Mouse (Mus musculus): ENCODE results near the gene Gna15. TPM values are rescaled to one million over a fixed set of nuclear protein-coding genes. Genes with fewer than 3 reads are reported as not detected.

Gene Gna15
- polyA plus RNA-seq, 1 experiment from 2014 or later, result 1.1 TPM

- Histone ChIP-seq H3K4me3 (ENCODE audit: low read length) (no peak overlapping the region), H3K4me1 (ENCODE audit: control insufficient read depth, insufficient read depth, low read depth, low read length) (peaks cover 24% of the 10 kb centered on the region), H3K27me3 (replicated peaks; ENCODE audit: control insufficient read depth, insufficient read depth, low read length) (no peaks in the 10 kb centered on the region), H3K36me3 (ENCODE audit: control insufficient read depth, insufficient read depth, low read length) (peaks cover 20% of the 10 kb centered on the region), H3K9me3 (ENCODE audit: control insufficient read depth, low read length) (no peaks in the 10 kb centered on the region), H3K27ac (ENCODE audit: low read depth, low read length) (no peak overlapping the region), H3K9ac (ENCODE audit: low read depth, low read length) (peak overlapping the region; percentile 78; the same call in 1 of the 2 replicates), H3K4me2 (ENCODE audit: low read length) (peak overlapping the region; percentile 98)
- WGBS, result 93% methylated on average over 11 of the region's 11 CpGs
- ATAC-seq, result no peak
These were observed 29.6 kb downstream of the Gna15 start for GRCm38 (mm10) chr10:81494260-81495041.

GRCm38 (mm10) chr10:81493601-81494220 is 30.3 kb downstream of the Gna15 start:
- no peak for ATAC-seq
- peaks cover 24% of the 10 kb centered on the region for H3K36me3 ChIP-seq (ENCODE audit: control insufficient read depth, insufficient read depth, low read length)

GRCm38 (mm10) chr10:81492606-81493240 is 31.3 kb downstream of the Gna15 start:
- H3K4me1 ChIP-seq (ENCODE audit: control insufficient read depth, insufficient read depth, low read depth, low read length), result peaks cover 24% of the 10 kb centered on the region
- no peak overlapping the region for H3K27ac ChIP-seq (ENCODE audit: low read depth, low read length)
- H3K36me3 ChIP-seq (ENCODE audit: control insufficient read depth, insufficient read depth, low read length), result peaks cover 34% of the 10 kb centered on the region
- no peaks in the 10 kb centered on the region for H3K27me3 ChIP-seq (replicated peaks; ENCODE audit: control insufficient read depth, insufficient read depth, low read length)
- no peak overlapping the region for H3K4me3 ChIP-seq (ENCODE audit: low read length)
- no peak overlapping the region for H3K9ac ChIP-seq (ENCODE audit: low read depth, low read length)
- 85% methylated on average over 11 of the region's 11 CpGs for WGBS
- no peak for ATAC-seq
- no peaks in the 10 kb centered on the region for H3K9me3 ChIP-seq (ENCODE audit: control insufficient read depth, low read length)
- no peak overlapping the region for H3K4me2 ChIP-seq (ENCODE audit: low read length)

More at GRCm38 (mm10) chr10:81493601-81494220, 30.3 kb downstream of the Gna15 start:
- H3K27me3 ChIP-seq (replicated peaks; ENCODE audit: control insufficient read depth, insufficient read depth, low read length), result no peaks in the 10 kb centered on the region
- peaks cover 24% of the 10 kb centered on the region for H3K4me1 ChIP-seq (ENCODE audit: control insufficient read depth, insufficient read depth, low read depth, low read length)
- H3K4me3 ChIP-seq (ENCODE audit: low read length), result no peak overlapping the region
- H3K9me3 ChIP-seq (ENCODE audit: control insufficient read depth, low read length), result no peaks in the 10 kb centered on the region
- H3K9ac ChIP-seq (ENCODE audit: low read depth, low read length), result no peak overlapping the region
- WGBS, result 90% methylated on average over 8 of the region's 8 CpGs
- no peak overlapping the region for H3K27ac ChIP-seq (ENCODE audit: low read depth, low read length)
- no peak overlapping the region for H3K4me2 ChIP-seq (ENCODE audit: low read length)

GRCm38 (mm10) chr10:81491018-81491417 is 33.0 kb downstream of the Gna15 start:
- Histone ChIP-seq H3K27me3 (replicated peaks; ENCODE audit: control insufficient read depth, insufficient read depth, low read length) (no peaks in the 10 kb centered on the region), H3K4me3 (ENCODE audit: low read length) (no peak overlapping the region), H3K9me3 (ENCODE audit: control insufficient read depth, low read length) (no peaks in the 10 kb centered on the region), H3K4me1 (ENCODE audit: control insufficient read depth, insufficient read depth, low read depth, low read length) (peaks cover 17% of the 10 kb centered on the region), H3K9ac (ENCODE audit: low read depth, low read length) (no peak overlapping the region), H3K4me2 (ENCODE audit: low read length) (no peak overlapping the region), H3K27ac (ENCODE audit: low read depth, low read length) (no peak overlapping the region), H3K36me3 (ENCODE audit: control insufficient read depth, insufficient read depth, low read length) (peaks cover 44% of the 10 kb centered on the region)
- ATAC-seq, result no peak
- WGBS, result 96% methylated on average over 9 of the region's 9 CpGs

- no peak overlapping the region for H3K4me2 ChIP-seq (ENCODE audit: low read length)
- H3K4me3 ChIP-seq (ENCODE audit: low read length), result no peak overlapping the region
- H3K9ac ChIP-seq (ENCODE audit: low read depth, low read length), result no peak overlapping the region
- no peak overlapping the region for H3K27ac ChIP-seq (ENCODE audit: low read depth, low read length)
- no peaks in the 10 kb centered on the region for H3K9me3 ChIP-seq (ENCODE audit: control insufficient read depth, low read length)
- H3K27me3 ChIP-seq (replicated peaks; ENCODE audit: control insufficient read depth, insufficient read depth, low read length), result no peaks in the 10 kb centered on the region
- WGBS, result 80% methylated on average over 14 of the region's 14 CpGs
- no peak for ATAC-seq
- H3K36me3 ChIP-seq (ENCODE audit: control insufficient read depth, insufficient read depth, low read length), result peaks cover 44% of the 10 kb centered on the region
- H3K4me1 ChIP-seq (ENCODE audit: control insufficient read depth, insufficient read depth, low read depth, low read length), result peaks cover 11% of the 10 kb centered on the region
These were observed 34.1 kb downstream of the Gna15 start for GRCm38 (mm10) chr10:81489941-81490340.

GRCm38 (mm10) chr10:81488081-81488480 is 35.9 kb downstream of the Gna15 start:
- no peak overlapping the region for H3K9ac ChIP-seq (ENCODE audit: low read depth, low read length)

GRCm38 (mm10) chr10:81486496-81486895 is 37.5 kb downstream of the Gna15 start:
- peaks cover 36% of the 10 kb centered on the region for H3K36me3 ChIP-seq (ENCODE audit: control insufficient read depth, insufficient read depth, low read length)
- ATAC-seq, result no peak
- H3K4me2 ChIP-seq (ENCODE audit: low read length), result no peak overlapping the region
- H3K9me3 ChIP-seq (ENCODE audit: control insufficient read depth, low read length), result no peaks in the 10 kb centered on the region
- no peaks in the 10 kb centered on the region for H3K27me3 ChIP-seq (replicated peaks; ENCODE audit: control insufficient read depth, insufficient read depth, low read length)
- H3K9ac ChIP-seq (ENCODE audit: low read depth, low read length), result no peak overlapping the region
- peaks cover 14% of the 10 kb centered on the region for H3K4me1 ChIP-seq (ENCODE audit: control insufficient read depth, insufficient read depth, low read depth, low read length)
- H3K27ac ChIP-seq (ENCODE audit: low read depth, low read length), result no peak overlapping the region
- 89% methylated on average over 10 of the region's 10 CpGs for WGBS
- H3K4me3 ChIP-seq (ENCODE audit: low read length), result no peak overlapping the region

More at GRCm38 (mm10) chr10:81488081-81488480, 35.9 kb downstream of the Gna15 start:
- H3K4me2 ChIP-seq (ENCODE audit: low read length), result no peak overlapping the region
- H3K27me3 ChIP-seq (replicated peaks; ENCODE audit: control insufficient read depth, insufficient read depth, low read length), result no peaks in the 10 kb centered on the region
- H3K27ac ChIP-seq (ENCODE audit: low read depth, low read length), result no peak overlapping the region
- peaks cover 9% of the 10 kb centered on the region for H3K4me1 ChIP-seq (ENCODE audit: control insufficient read depth, insufficient read depth, low read depth, low read length)
- peaks cover 44% of the 10 kb centered on the region for H3K36me3 ChIP-seq (ENCODE audit: control insufficient read depth, insufficient read depth, low read length)
- H3K9me3 ChIP-seq (ENCODE audit: control insufficient read depth, low read length), result no peaks in the 10 kb centered on the region
- WGBS, result 87% methylated on average over 11 of the region's 11 CpGs
- H3K4me3 ChIP-seq (ENCODE audit: low read length), result no peak overlapping the region
- ATAC-seq, result no peak

GRCm38 (mm10) chr10:81485479-81486018 is 38.5 kb downstream of the Gna15 start:
- H3K4me2 ChIP-seq (ENCODE audit: low read length), result no peak overlapping the region
- H3K27ac ChIP-seq (ENCODE audit: low read depth, low read length), result no peak overlapping the region
- H3K4me3 ChIP-seq (ENCODE audit: low read length), result no peak overlapping the region
- peaks cover 28% of the 10 kb centered on the region for H3K36me3 ChIP-seq (ENCODE audit: control insufficient read depth, insufficient read depth, low read length)
- no peak for ATAC-seq
- 79% methylated on average over 7 of the region's 7 CpGs for WGBS
- no peak overlapping the region for H3K9ac ChIP-seq (ENCODE audit: low read depth, low read length)
- H3K4me1 ChIP-seq (ENCODE audit: control insufficient read depth, insufficient read depth, low read depth, low read length), result peaks cover 18% of the 10 kb centered on the region
- H3K27me3 ChIP-seq (replicated peaks; ENCODE audit: control insufficient read depth, insufficient read depth, low read length), result no peaks in the 10 kb centered on the region
- no peaks in the 10 kb centered on the region for H3K9me3 ChIP-seq (ENCODE audit: control insufficient read depth, low read length)

- H3K4me2 ChIP-seq (ENCODE audit: low read length), result no peak overlapping the region
- no peak overlapping the region for H3K27ac ChIP-seq (ENCODE audit: low read depth, low read length)
- no peak for ATAC-seq
- peaks cover 24% of the 10 kb centered on the region for H3K36me3 ChIP-seq (ENCODE audit: control insufficient read depth, insufficient read depth, low read length)
- H3K4me1 ChIP-seq (ENCODE audit: control insufficient read depth, insufficient read depth, low read depth, low read length), result peaks cover 23% of the 10 kb centered on the region
- no peaks in the 10 kb centered on the region for H3K9me3 ChIP-seq (ENCODE audit: control insufficient read depth, low read length)
- H3K27me3 ChIP-seq (replicated peaks; ENCODE audit: control insufficient read depth, insufficient read depth, low read length), result no peaks in the 10 kb centered on the region
- no peak overlapping the region; the same call in 1 of the 2 replicates for H3K9ac ChIP-seq (ENCODE audit: low read depth, low read length)
- WGBS, result 40% methylated on average over 2 of the region's 2 CpGs
- no peak overlapping the region for H3K4me3 ChIP-seq (ENCODE audit: low read length)
These were observed 39.0 kb downstream of the Gna15 start for GRCm38 (mm10) chr10:81485060-81485449.

Data from hindbrain, embryonic 16.5 days (tissue).